Mouse (Mus musculus) kidney, embryonic 16.5 days (tissue): Measurements from ENCODE around the gene Uqcrc1. TPM values are rescaled to one million over a fixed set of nuclear protein-coding genes. Genes with fewer than 3 reads are reported as not detected.

Experiments
- ATAC-seq: fragments of 200-750 bp; cut with Nextera tagmentation; 2 replicates; pipeline ENCODE4 v1.8.0; 2017; ENCODE audit warnings: moderate TSS enrichment; ENCODE audit not compliant: low FRiP score, low TSS enrichment
- H3K27ac ChIP-seq: fragments of 300-500 bp; sonication (generic); 2 replicates; pipeline ENCODE4 v1.5.1; 2014; ENCODE audit warnings: low read length
- H3K27me3 ChIP-seq: fragments of 300-500 bp; sonication (generic); 2 replicates; pipeline ENCODE4 v1.6.1; 2014; ENCODE audit warnings: low read length, control low read depth, mixed read lengths; ENCODE audit not compliant: insufficient read depth
- H3K36me3 ChIP-seq: fragments of 300-500 bp; sonication (generic); 2 replicates; pipeline ENCODE4 v1.6.1; 2014; ENCODE audit warnings: low read length, control low read depth, mixed read lengths; ENCODE audit not compliant: insufficient read depth
- H3K4me1 ChIP-seq: fragments of 300-500 bp; sonication (generic); 2 replicates; pipeline ENCODE4 v1.6.1; 2014; ENCODE audit warnings: low read length, control low read depth, mixed read lengths; ENCODE audit not compliant: insufficient read depth
- H3K4me2 ChIP-seq: fragments of 300-500 bp; sonication (generic); replicated peaks from 2 replicates; pipeline ENCODE4 v1.6.1; 2014; ENCODE audit warnings: low read depth, low read length
- H3K4me3 ChIP-seq: fragments of 300-500 bp; sonication (generic); 2 replicates; pipeline ENCODE4 v1.5.1; 2014; ENCODE audit warnings: mild to moderate bottlenecking, low read length
- H3K9ac ChIP-seq: fragments of 300-500 bp; sonication (generic); replicated peaks from 2 replicates; pipeline ENCODE4 v1.6.1; 2014; ENCODE audit warnings: low read length
- H3K9me3 ChIP-seq: fragments of 300-500 bp; sonication (generic); 2 replicates; pipeline ENCODE4 v1.6.1; 2016; ENCODE audit warnings: low read length, control low read depth
- WGBS: fragments of 180-500 bp; shearing (Covaris S2); extraction: QIAGEN DNeasy Blood & Tissue Kit; methylation state at CpG from one replicate; pipeline ENCODE4 v1.1.7; 2014; 5-methylcytosine and 5-hydroxymethylcytosine counted together
- polyA plus RNA-seq: library from polyadenylated mRNA; unstranded; fragments of >200 nt; fragmentation: Nextera tagmentation; extraction: Ambion mirVana; gene quantifications from 2 replicates; pipeline ENCODE4 v1.2.1, GENCODE M21; 2015

Gene Uqcrc1
- polyA plus RNA-seq, 1 experiment from 2014 or later, result 666 TPM

DNA sequence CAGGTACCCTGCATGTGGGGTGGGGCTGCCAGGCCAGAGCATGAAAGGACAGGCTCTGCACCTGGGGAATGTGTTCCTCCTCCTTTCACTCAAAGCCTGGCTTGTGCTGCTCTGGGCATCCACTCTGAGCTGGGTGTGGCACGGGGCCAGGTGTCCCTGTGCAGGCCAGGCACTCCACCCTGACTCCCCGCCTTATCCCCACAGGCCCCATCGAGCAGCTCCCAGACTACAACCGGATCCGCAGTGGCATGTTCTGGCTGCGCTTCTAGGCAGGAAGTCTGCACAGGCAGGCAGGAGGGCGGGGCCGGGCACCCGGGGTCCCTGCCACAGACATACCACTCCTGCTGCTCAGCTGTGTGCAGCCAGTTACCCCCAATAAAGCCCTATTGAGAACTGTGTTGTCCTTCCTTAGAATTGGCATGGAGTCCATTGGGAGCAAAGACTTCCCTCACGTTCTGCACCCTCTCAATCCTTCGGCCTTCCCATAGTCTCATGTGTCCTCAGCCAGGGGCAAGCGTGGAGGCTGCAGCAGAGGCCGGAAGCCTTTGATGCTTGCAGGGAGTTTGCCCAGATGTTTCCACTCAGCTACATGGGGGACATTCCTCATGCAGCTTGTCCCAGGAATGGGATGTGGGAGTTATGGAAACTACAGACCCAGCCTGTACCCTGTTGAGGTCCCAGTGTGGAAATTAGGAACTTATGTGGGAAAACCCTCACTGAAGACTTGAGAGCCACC lies 13.0 kb downstream of the Uqcrc1 start:
- Histone ChIP-seq H3K4me1 (peaks cover 22% of the 10 kb centered on the region), H3K4me2 (no peak overlapping the region), H3K4me3 (no peak overlapping the region), H3K27me3 (0 out of 2 replicates have a peak, but pooled peaks cover 1% of the 10 kb centered on the region), H3K27ac (peak overlapping the region; percentile 51), H3K9me3 (no peaks in the 10 kb centered on the region), H3K36me3 (peaks cover 58% of the 10 kb centered on the region), H3K9ac (no peak overlapping the region)
- WGBS, result 59% methylated on average over 13 of the region's 13 CpGs
- ATAC-seq, result peak; percentile 81

DNA sequence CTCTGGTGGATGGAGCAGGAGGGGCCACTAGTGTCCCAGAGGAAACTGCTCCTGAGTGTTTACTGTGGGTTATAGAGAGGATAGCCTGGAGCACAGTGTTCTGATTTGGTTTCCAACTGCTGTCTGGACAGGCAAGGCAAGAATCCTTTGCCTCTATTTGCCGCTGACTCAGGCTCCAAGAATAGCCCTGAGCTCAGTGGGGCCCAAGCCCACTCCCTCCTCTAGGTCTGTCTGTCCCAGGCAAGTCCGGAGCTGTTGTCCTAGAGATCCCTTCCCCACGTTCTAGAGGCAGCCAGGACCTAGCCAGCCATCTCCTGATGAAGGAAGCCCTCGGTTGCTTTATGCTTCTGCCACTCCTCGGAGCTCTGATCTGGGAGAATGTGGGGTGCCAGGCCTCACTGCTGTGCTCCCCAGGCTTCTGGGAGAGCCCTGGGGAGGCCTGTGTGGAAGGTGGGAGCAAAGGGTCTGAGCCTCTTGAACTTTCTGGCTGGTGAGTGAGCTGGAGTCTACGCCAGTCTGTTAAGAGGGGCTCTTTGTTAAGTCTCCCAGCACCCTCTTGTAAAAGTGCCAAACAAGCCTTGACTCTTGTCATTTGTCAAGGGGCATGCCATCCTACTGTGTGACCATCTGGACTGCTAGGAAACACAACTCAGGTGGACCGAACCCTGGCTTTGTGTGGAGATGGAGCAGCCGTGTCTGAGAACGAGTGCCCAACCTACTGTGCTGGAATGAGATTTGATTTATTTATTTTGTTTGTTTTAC lies 13.7 kb downstream of the Uqcrc1 start:
- H3K9me3 ChIP-seq, result no peaks in the 10 kb centered on the region
- WGBS, result 83% methylated on average over 9 of the region's 9 CpGs
- H3K4me3 ChIP-seq, result no peak overlapping the region
- H3K27me3 ChIP-seq, result 0 out of 2 replicates have a peak, but pooled peaks cover 2% of the 10 kb centered on the region
- peak; percentile 2; the same call in 1 of the 2 replicates for ATAC-seq
- H3K4me2 ChIP-seq, result no peak overlapping the region
- no peak overlapping the region for H3K9ac ChIP-seq
- peaks cover 24% of the 10 kb centered on the region for H3K4me1 ChIP-seq
- H3K27ac ChIP-seq, result peak overlapping the region; percentile 51
- peaks cover 50% of the 10 kb centered on the region for H3K36me3 ChIP-seq

DNA sequence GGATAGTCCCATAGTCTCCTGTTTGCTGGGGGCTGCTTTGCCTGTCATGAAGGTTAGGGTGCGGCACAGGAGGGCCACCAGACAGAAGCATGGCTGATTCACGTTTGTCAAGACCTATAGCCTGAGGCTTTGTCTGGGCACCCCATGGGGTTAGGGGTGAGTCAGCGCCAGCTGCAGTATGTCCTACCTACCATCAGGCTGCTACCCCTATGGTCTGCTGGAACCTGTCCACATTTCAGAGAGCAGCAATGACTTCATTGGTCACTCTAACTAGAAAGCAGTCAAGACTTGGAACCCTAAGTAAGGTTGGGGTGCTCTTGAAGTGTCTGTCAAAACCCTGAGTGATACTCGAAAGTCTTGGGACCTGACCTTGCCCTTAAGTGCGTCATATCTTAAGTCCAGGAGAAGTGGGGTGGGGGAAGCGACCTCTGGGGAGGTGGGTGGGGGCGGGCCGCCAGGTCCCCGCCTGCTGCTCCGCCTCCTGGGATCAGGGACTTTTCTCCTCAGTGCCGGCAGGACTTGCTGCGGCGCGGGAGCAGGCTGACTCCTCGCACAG lies 16.7 kb downstream of the Uqcrc1 start, which contains the start of gene Col7a1:
TSS of gene Col7a1 (plus strand) at position 506 of the 556 bp plus-strand sequence.
- H3K9ac ChIP-seq, result peak within 1 kb of the TSS; percentile 36; the same call in 1 of the 2 replicates
- peaks cover 24% of the 10 kb centered on the region for H3K36me3 ChIP-seq
- peak within 1 kb of the TSS; percentile 51 for H3K4me2 ChIP-seq
- WGBS, result 9% methylated on average over 15 of the region's 15 CpGs
- 0 out of 2 replicates have a peak, but pooled peaks cover 2% of the 10 kb centered on the region for H3K27me3 ChIP-seq
- no peaks in the 10 kb centered on the region for H3K9me3 ChIP-seq
- H3K27ac ChIP-seq, result no peak within 1 kb of the TSS
- ATAC-seq, result no peak
- peak within 1 kb of the TSS; percentile 26 for H3K4me3 ChIP-seq
- peaks cover 24% of the 10 kb centered on the region for H3K4me1 ChIP-seq

DNA sequence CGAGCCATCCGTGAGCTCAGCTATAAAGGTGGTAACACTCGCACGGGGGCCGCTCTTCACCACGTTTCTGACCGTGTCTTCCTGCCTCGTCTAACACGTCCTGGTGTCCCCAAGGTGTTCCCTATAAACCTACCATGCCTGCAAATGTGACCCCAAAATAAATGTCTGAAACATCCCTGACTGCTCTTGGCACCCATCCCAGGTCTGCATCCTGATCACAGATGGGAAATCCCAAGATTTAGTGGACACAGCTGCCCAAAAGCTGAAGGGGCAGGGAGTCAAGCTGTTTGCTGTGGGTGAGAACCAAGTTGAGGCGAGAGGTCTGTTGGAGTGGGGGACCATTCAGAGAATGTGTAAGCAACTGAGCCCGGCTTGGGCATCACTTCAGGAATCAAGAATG lies 18.8 kb downstream of the Uqcrc1 start:
- Histone ChIP-seq H3K9me3 (no peaks in the 10 kb centered on the region), H3K9ac (no peak overlapping the region), H3K4me2 (no peak overlapping the region), H3K4me3 (no peak overlapping the region), H3K36me3 (peaks cover 3% of the 10 kb centered on the region), H3K27ac (no peak overlapping the region), H3K4me1 (peaks cover 14% of the 10 kb centered on the region), H3K27me3 (0 out of 2 replicates have a peak, but pooled peaks cover 2% of the 10 kb centered on the region)
- 66% methylated on average over 11 of the region's 11 CpGs for WGBS
- ATAC-seq, result no peak

DNA sequence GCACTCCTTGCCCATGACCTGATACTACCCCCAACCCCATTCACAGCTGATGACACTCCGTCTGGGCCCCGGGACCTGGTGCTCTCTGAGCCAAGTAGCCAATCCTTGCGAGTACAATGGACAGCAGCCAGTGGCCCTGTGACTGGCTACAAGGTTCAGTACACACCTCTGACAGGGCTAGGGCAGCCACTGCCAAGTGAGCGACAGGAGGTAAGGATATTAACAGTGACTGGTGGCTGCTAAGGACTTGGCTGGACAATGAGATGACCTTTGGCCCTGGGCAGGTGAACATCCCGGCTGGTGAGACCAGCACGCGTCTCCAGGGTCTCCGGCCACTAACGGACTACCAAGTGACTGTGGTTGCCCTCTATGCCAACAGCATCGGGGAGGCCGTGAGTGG lies 19.4 kb downstream of the Uqcrc1 start:
- no peak for ATAC-seq
- Histone ChIP-seq H3K9me3 (no peaks in the 10 kb centered on the region), H3K4me1 (peaks cover 14% of the 10 kb centered on the region; the same call in 1 of the 2 replicates), H3K9ac (no peak overlapping the region), H3K27ac (no peak overlapping the region), H3K27me3 (0 out of 2 replicates have a peak, but pooled peaks cover 2% of the 10 kb centered on the region), H3K4me3 (no peak overlapping the region), H3K4me2 (no peak overlapping the region), H3K36me3 (no peaks in the 10 kb centered on the region)
- 88% methylated on average over 11 of the region's 11 CpGs for WGBS

DNA sequence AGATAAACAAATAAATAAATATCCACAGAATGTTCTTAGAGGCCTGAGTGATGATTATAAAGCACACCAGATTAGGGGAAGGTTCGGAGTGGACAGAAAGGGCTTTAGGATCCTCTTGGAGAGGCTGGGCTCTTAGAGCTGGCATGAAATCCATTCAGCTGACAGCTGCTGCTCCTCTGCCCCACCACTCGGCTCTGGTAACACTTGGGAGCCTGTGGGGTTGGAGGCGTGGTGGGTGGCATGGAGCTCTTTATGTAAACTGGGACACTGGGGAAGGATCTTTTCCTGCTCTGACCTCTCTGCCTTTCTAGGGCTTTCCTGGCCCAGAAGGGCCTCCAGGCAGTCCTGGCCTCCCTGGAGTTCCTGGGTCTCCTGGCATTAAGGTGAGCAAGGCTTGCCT lies 27.1 kb downstream of the Uqcrc1 start:
- no peak overlapping the region for H3K4me2 ChIP-seq
- H3K9me3 ChIP-seq, result no peaks in the 10 kb centered on the region
- H3K4me3 ChIP-seq, result no peak overlapping the region
- no peak for ATAC-seq
- no peaks in the 10 kb centered on the region for H3K27me3 ChIP-seq
- no peak overlapping the region for H3K27ac ChIP-seq
- H3K4me1 ChIP-seq, result no peaks in the 10 kb centered on the region
- H3K9ac ChIP-seq, result no peak overlapping the region
- 76% methylated on average over 3 of the region's 3 CpGs for WGBS
- H3K36me3 ChIP-seq, result no peaks in the 10 kb centered on the region

DNA sequence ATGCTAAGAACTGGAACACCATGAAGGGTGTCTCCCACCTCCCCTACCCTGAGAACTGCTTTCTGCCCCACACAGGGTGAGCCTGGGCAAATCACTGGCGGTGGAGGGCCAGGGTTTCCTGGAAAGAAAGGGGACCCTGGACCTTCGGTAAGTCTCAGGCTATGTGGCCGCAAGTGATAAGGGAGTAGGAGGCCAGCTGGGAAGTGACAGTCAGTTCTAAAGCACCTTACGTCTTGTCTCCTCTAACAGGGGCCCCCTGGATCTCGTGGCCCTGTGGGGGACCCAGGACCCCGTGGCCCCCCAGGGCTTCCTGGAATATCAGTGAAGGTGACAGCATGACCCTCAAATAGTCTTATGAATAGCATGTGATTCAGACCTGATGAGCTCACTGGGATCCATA lies 27.9 kb downstream of the Uqcrc1 start:
- no peaks in the 10 kb centered on the region for H3K9me3 ChIP-seq
- no peak overlapping the region for H3K4me2 ChIP-seq
- no peaks in the 10 kb centered on the region for H3K4me1 ChIP-seq
- H3K27me3 ChIP-seq, result no peaks in the 10 kb centered on the region
- H3K27ac ChIP-seq, result no peak overlapping the region
- no peak overlapping the region for H3K9ac ChIP-seq
- no peak for ATAC-seq
- no peaks in the 10 kb centered on the region for H3K36me3 ChIP-seq
- 90% methylated on average over 6 of the region's 6 CpGs for WGBS
- no peak overlapping the region for H3K4me3 ChIP-seq

DNA sequence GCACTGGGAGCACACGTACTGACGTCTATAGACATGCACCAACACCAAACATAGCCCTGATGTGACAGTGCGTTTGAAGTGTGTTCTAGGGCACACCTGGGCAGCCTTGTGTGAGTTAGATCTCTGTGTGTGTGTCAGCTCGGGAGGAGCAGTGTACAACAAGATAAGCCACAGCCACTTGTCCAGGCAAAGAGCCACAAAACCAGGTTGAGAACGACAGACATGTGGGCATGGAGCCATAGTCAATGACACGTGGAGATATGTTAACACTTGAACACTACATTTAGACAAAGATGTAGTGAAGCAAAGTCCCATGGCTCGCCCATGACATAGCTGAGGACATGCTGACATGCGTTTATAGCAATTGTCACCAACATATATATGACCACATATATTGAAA lies 34.2 kb downstream of the Uqcrc1 start:
- no peaks in the 10 kb centered on the region for H3K27me3 ChIP-seq
- WGBS, result 86% methylated on average over 8 of the region's 8 CpGs
- H3K4me2 ChIP-seq, result no peak overlapping the region
- no peaks in the 10 kb centered on the region for H3K36me3 ChIP-seq
- H3K9me3 ChIP-seq, result no peaks in the 10 kb centered on the region
- no peak overlapping the region for H3K27ac ChIP-seq
- H3K4me1 ChIP-seq, result no peaks in the 10 kb centered on the region
- no peak overlapping the region for H3K9ac ChIP-seq
- no peak for ATAC-seq
- no peak overlapping the region for H3K4me3 ChIP-seq

DNA sequence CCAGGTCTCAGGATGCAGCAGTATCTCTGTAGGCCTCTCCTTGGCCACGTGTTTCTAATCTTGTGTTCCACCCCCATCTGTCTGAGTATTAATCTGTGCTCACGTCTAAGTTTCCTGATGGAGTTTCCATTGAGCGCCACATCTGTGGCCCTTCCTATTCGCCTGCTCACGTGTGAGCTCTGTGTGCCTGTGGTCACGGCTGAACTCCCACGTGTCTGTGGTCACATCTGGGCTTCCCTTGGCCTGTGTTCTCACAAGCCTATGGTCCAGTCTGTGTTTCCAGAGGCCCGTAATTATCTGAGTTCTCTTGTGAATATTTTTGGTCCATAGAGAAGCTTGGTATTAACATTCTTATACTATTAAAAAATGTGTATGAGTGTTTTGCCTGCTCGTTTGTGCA lies 40.0 kb downstream of the Uqcrc1 start:
- H3K9me3 ChIP-seq, result no peaks in the 10 kb centered on the region
- 83% methylated on average over 9 of the region's 9 CpGs for WGBS
- no peak for ATAC-seq

More for the DNA sequence above, 40.0 kb downstream of the Uqcrc1 start:
- Histone ChIP-seq H3K27me3 (no peaks in the 10 kb centered on the region), H3K27ac (no peak overlapping the region), H3K4me3 (no peak overlapping the region), H3K4me1 (no peaks in the 10 kb centered on the region), H3K4me2 (no peak overlapping the region), H3K36me3 (no peaks in the 10 kb centered on the region), H3K9ac (no peak overlapping the region)
